Mouse (Mus musculus): ENCODE measurements at regions not wholly inside any gene's neighbourhood (a gene's known extent, or its start where the extent isn't known, plus 50 kb on each side); places are given as distances from the start of the nearest gene placed in this dataset.

GRCm38 (mm10) chr10:92510677-92511076 is 211.5 kb downstream of the Nedd1 start:
- no peaks in the 10 kb centered on the region for H3K4me1 ChIP-seq (ENCODE audit: control insufficient read depth, insufficient read depth, low read length)
- TF ChIP-seq CTCF (IDR thresholded peaks at IDR 0.05; ENCODE audit: borderline replicate concordance, insufficient read depth, low read length): no peak
- no peak for TF ChIP-seq POLR2A (IDR thresholded peaks at IDR 0.05; ENCODE audit: low read depth, low read length)
- H3K27ac ChIP-seq (ENCODE audit: insufficient read depth, low read length): no peak overlapping the region
- no peak overlapping the region for H3K4me3 ChIP-seq (ENCODE audit: insufficient read depth, low read length)

DNA sequence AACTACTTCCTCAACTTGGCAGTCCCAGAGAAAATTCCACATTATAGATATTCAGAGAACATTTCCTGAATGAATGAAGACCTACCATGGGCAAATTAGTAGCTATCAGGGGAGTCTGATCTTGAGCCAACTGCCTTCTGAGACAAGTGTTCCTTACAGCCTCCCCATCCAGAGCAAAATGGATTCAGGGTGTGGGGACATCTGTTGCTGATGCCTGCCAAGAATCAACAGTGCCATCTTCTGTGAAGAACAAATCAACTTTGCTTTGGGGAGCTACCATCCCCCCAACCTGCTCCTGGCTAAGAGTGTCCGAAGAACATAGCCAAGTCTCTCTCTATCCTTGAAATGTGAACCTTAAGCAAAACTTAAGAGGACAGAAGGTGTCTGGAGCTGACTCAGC is 217.9 kb downstream of the Nedd1 start:
- no peak overlapping the region for H3K4me3 ChIP-seq (ENCODE audit: insufficient read depth, low read length)
- TF ChIP-seq CTCF (IDR thresholded peaks at IDR 0.05; ENCODE audit: borderline replicate concordance, insufficient read depth, low read length) (no peak), POLR2A (IDR thresholded peaks at IDR 0.05; ENCODE audit: low read depth, low read length) (no peak)
- no peaks in the 10 kb centered on the region for H3K4me1 ChIP-seq (ENCODE audit: control insufficient read depth, insufficient read depth, low read length)
- H3K27ac ChIP-seq (ENCODE audit: insufficient read depth, low read length): no peak overlapping the region

- Histone ChIP-seq H3K4me1 (ENCODE audit: control insufficient read depth, insufficient read depth, low read length) (no peaks in the 10 kb centered on the region), H3K4me3 (ENCODE audit: insufficient read depth, low read length) (no peak overlapping the region), H3K27ac (ENCODE audit: insufficient read depth, low read length) (no peak overlapping the region)
- no peak for TF ChIP-seq CTCF (IDR thresholded peaks at IDR 0.05; ENCODE audit: borderline replicate concordance, insufficient read depth, low read length)
- TF ChIP-seq POLR2A (IDR thresholded peaks at IDR 0.05; ENCODE audit: low read depth, low read length): no peak
Observed at GRCm38 (mm10) chr10:92483592-92483991, 238.6 kb downstream of the Nedd1 start.

GRCm38 (mm10) chr10:92473282-92473681 is 248.9 kb downstream of the Nedd1 start:
- no peaks in the 10 kb centered on the region for H3K4me1 ChIP-seq (ENCODE audit: control insufficient read depth, insufficient read depth, low read length)
- H3K4me3 ChIP-seq (ENCODE audit: insufficient read depth, low read length): no peak overlapping the region
- TF ChIP-seq POLR2A (IDR thresholded peaks at IDR 0.05; ENCODE audit: low read depth, low read length) (no peak), CTCF (IDR thresholded peaks at IDR 0.05; ENCODE audit: borderline replicate concordance, insufficient read depth, low read length) (no peak)
- H3K27ac ChIP-seq (ENCODE audit: insufficient read depth, low read length): no peak overlapping the region

DNA sequence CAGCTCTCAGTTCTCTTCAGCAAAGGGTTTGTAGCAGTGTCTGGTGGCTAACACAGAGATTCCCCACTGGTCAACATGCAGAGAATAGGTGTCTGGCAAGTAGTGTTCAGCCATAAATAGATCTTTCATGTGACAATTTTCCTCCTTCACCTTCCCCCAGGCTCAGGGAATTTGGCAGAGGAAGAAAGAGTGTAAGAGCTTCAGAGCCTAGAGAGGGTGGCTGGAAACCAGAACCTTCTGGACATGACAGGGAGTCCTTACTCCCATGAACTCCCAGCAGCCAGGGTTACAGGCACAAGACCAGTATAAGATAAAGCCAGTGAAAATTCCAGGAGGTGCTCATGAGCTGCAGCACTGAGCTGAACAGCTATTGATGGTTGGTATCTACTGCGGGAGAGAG is 251.1 kb downstream of the Nedd1 start:
- Histone ChIP-seq H3K4me3 (ENCODE audit: insufficient read depth, low read length) (no peak overlapping the region), H3K27ac (ENCODE audit: insufficient read depth, low read length) (no peak overlapping the region), H3K4me1 (ENCODE audit: control insufficient read depth, insufficient read depth, low read length) (no peaks in the 10 kb centered on the region)
- no peak for TF ChIP-seq POLR2A (IDR thresholded peaks at IDR 0.05; ENCODE audit: low read depth, low read length)
- TF ChIP-seq CTCF (IDR thresholded peaks at IDR 0.05; ENCODE audit: borderline replicate concordance, insufficient read depth, low read length): no peak

GRCm38 (mm10) chr10:92455195-92455594 is 267.0 kb downstream of the Nedd1 start:
- Histone ChIP-seq H3K4me1 (ENCODE audit: control insufficient read depth, insufficient read depth, low read length) (no peaks in the 10 kb centered on the region), H3K27ac (ENCODE audit: insufficient read depth, low read length) (no peak overlapping the region), H3K4me3 (ENCODE audit: insufficient read depth, low read length) (no peak overlapping the region)
- TF ChIP-seq CTCF (IDR thresholded peaks at IDR 0.05; ENCODE audit: borderline replicate concordance, insufficient read depth, low read length) (no peak), POLR2A (IDR thresholded peaks at IDR 0.05; ENCODE audit: low read depth, low read length) (no peak)

DNA sequence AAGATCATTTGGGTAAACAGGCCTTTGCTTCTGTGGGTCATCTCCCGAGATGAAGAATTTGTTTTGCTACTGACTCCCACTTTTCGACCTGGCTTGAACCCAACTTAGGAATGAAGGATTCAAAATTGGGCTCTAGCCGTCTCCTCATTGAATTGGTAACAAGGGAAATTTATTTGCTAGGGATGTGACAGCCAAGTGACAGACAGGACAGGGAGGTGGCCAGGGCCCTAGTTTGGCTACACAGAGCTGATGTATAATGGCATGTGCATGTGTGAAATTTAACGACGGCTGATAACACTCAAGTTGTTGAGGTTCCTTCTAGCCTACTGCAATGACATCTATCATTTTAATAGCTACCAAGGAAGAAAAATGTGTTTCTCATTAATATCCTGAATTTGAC is 268.7 kb downstream of the Nedd1 start:
- Histone ChIP-seq H3K27ac (ENCODE audit: insufficient read depth, low read length) (no peak overlapping the region), H3K4me1 (ENCODE audit: control insufficient read depth, insufficient read depth, low read length) (no peaks in the 10 kb centered on the region), H3K4me3 (ENCODE audit: insufficient read depth, low read length) (no peak overlapping the region)
- TF ChIP-seq CTCF (IDR thresholded peaks at IDR 0.05; ENCODE audit: borderline replicate concordance, insufficient read depth, low read length): no peak

GRCm38 (mm10) chr10:92445957-92446356 is 276.3 kb downstream of the Nedd1 start:
- Histone ChIP-seq H3K4me1 (ENCODE audit: control insufficient read depth, insufficient read depth, low read length) (no peaks in the 10 kb centered on the region), H3K4me3 (ENCODE audit: insufficient read depth, low read length) (no peak overlapping the region), H3K27ac (ENCODE audit: insufficient read depth, low read length) (no peak overlapping the region)
- TF ChIP-seq CTCF (IDR thresholded peaks at IDR 0.05; ENCODE audit: borderline replicate concordance, insufficient read depth, low read length) (no peak), POLR2A (IDR thresholded peaks at IDR 0.05; ENCODE audit: low read depth, low read length) (no peak)

DNA sequence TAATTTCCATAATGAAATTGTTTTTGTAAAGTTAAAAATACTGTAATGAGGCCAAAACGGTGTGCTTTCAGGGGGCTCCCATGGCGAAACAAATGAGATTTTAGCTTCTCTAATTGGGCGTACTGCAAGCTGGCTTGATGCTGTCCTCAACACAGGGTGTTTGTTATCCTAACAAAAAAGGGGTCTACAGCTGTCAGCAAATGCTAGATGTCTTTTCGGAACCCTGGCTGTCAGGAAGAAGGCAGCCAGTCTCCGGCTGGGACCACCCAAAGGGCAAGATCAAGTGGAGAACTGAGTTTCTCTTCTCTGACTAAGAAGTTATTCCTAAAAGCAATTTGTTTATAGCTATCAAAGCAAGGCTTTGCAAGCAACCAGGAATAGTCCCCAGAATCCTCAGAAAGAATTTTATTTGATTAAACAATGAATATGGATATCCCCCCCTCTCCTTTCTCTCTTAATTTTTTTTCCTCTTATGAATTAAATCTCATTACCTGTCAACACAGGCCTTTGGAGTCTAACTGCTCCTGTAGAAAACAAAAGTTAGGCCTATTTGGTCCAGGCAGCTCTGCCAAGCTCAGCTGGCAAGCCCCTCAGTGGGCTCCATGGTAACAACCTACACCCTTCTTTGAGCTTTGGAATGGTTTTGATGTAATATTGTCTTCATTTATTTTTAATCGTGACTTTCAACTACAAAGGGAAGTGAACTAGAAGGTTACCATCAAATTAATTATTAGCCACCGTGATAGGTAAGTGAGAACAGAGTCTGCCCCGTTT is 283.4 kb downstream of the Nedd1 start:
- Histone ChIP-seq H3K4me3 (ENCODE audit: insufficient read depth, low read length) (no peak overlapping the region), H3K27ac (ENCODE audit: insufficient read depth, low read length) (no peak overlapping the region), H3K4me1 (ENCODE audit: control insufficient read depth, insufficient read depth, low read length) (no peaks in the 10 kb centered on the region)
- TF ChIP-seq POLR2A (IDR thresholded peaks at IDR 0.05; ENCODE audit: low read depth, low read length): no peak
- no peak for TF ChIP-seq CTCF (IDR thresholded peaks at IDR 0.05; ENCODE audit: borderline replicate concordance, insufficient read depth, low read length)

DNA sequence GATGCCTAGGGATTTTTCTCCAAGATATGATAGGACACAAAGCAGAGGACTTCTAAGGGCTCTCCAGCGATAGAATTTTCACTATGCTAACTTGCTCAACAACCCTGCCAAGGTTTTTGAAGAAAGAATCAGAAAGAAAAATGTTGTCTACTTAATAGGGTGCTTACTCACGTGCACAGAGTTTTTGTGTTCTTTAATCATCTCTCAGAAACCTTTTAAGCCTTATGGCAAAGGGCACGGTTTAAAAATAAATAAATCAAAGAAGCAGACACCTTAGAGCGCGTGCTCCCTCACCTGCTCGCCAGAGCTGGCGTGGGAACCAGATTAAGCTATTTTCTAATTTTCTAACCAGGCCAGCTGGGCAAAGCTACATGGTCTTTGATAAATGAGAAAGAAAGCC is 293.0 kb downstream of the Nedd1 start:
- H3K4me1 ChIP-seq (ENCODE audit: control insufficient read depth, insufficient read depth, low read length): no peaks in the 10 kb centered on the region
- H3K4me3 ChIP-seq (ENCODE audit: insufficient read depth, low read length): no peak overlapping the region
- no peak overlapping the region for H3K27ac ChIP-seq (ENCODE audit: insufficient read depth, low read length)
- TF ChIP-seq POLR2A (IDR thresholded peaks at IDR 0.05; ENCODE audit: low read depth, low read length) (no peak), CTCF (IDR thresholded peaks at IDR 0.05; ENCODE audit: borderline replicate concordance, insufficient read depth, low read length) (no peak)
